Mouse (Mus musculus): ENCODE data around the gene Gsdma3. TPM values are rescaled to one million over a fixed set of nuclear protein-coding genes. Genes with fewer than 3 reads are reported as not detected.
"Not testable (repeated sequence)": the region's sequence is repeated elsewhere in the genome, so short reads cannot be mapped to it uniquely, and the experiment has no call there.

Gene Gsdma3
- total and polyA plus RNA-seq, 3 experiments, result not detected

DNA sequence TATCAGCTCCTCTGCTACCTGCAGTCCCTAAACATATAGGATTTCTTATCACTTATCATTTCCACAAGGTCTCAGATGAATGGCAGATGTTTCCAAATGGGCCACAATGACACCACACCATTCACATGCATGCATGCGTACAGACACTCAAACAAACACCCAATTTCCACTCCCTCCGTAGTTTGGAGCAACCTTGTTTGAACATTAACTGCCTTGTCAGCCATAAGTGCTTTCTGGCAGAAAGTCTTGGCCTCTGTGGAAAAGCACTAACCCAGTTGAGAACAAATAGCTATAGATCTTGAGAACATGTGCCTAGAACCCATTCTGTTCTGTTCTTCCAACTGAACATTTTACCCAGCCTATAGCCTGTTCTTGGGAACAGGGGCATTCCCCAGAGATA is 19.8 kb downstream of the Gsdma3 start:
- no peak overlapping the region for H3K27ac ChIP-seq (ENCODE audit: control insufficient read depth, low read depth, low read length)
- no peak overlapping the region for H3K9ac ChIP-seq (ENCODE audit: control insufficient read depth, low read depth, low read length, poor library complexity, severe bottlenecking)
- H3K36me3 ChIP-seq (ENCODE audit: control insufficient read depth in 1 of 2, insufficient read depth in 2 of 2, low read length in 2 of 2), result no peaks in the 10 kb centered on the region
- H3K4me3 ChIP-seq (ENCODE audit: control insufficient read depth in 1 of 2, insufficient read depth in 1 of 2, low read depth in 2 of 2, low read length in 2 of 2), result no peak overlapping the region
- no peaks in the 10 kb centered on the region for H3K4me1 ChIP-seq (ENCODE audit: control insufficient read depth in 1 of 2, insufficient read depth in 2 of 2, low read length in 2 of 2)
- H3K9me3 ChIP-seq (replicated peaks; ENCODE audit: insufficient read depth, low read length), result no peaks in the 10 kb centered on the region
- no peak for DNase-seq (ENCODE audit: low read depth, low spot score)
- no peaks in the 10 kb centered on the region for H3K79me2 ChIP-seq (ENCODE audit: control insufficient read depth, insufficient read depth, low read length, poor library complexity)
- TF ChIP-seq E2F4 (IDR thresholded peaks at IDR 0.05; ENCODE audit: borderline replicate concordance, low read depth, low read length) (no peak), MYB (IDR thresholded peaks at IDR 0.05; ENCODE audit: low read depth, low read length) (no peak), RAD21 (IDR thresholded peaks at IDR 0.05; ENCODE audit: low read depth, low read length) (no peak), TAL1 (IDR thresholded peaks at IDR 0.05; ENCODE audit: low read length) (no peak)
- peaks cover 18 to 28% of the 10 kb centered on the region in 2 experiments for H3K27me3 ChIP-seq (ENCODE audit: control insufficient read depth in 1 of 2, insufficient read depth in 2 of 2, low read length in 2 of 2)

- TF ChIP-seq TBP (IDR thresholded peaks at IDR 0.05; ENCODE audit: low read depth, low read length) (0 out of 2 replicates have a peak, but pooled peaks have one; percentile 42), UBTF (IDR thresholded peaks at IDR 0.05; ENCODE audit: borderline replicate concordance, insufficient read depth, low read depth, low read length) (no peak)
- Histone ChIP-seq H3K27ac (ENCODE audit: control insufficient read depth, low read depth, low read length) (no peak within 1 kb of the TSS), H3K4me3 (ENCODE audit: control insufficient read depth in 1 of 2, insufficient read depth in 1 of 2, low read depth in 2 of 2, low read length in 2 of 2) (no peak within 1 kb of the TSS), H3K9me3 (replicated peaks; ENCODE audit: insufficient read depth, low read length) (no peaks in the 10 kb centered on the region), H3K79me2 (ENCODE audit: control insufficient read depth, insufficient read depth, low read length, poor library complexity) (no peaks in the 10 kb centered on the region), H3K4me1 (ENCODE audit: control insufficient read depth in 1 of 2, insufficient read depth in 2 of 2, low read length in 2 of 2) (no peaks in the 10 kb centered on the region), H3K36me3 (ENCODE audit: control insufficient read depth in 1 of 2, insufficient read depth in 2 of 2, low read length in 2 of 2) (no peaks in the 10 kb centered on the region), H3K9ac (ENCODE audit: control insufficient read depth, low read depth, low read length, poor library complexity, severe bottlenecking) (no peak within 1 kb of the TSS), H3K27me3 (ENCODE audit: control insufficient read depth in 1 of 2, insufficient read depth in 2 of 2, low read length in 2 of 2) (peaks cover 18 to 28% of the 10 kb centered on the region in 2 experiments)
- DNase-seq (ENCODE audit: low read depth, low spot score), result no peak
Measured at GRCm38 (mm10) chr11:98646459-98646858, 20.3 kb downstream of the Gsdma3 start, which contains the start of gene Gsdma2. TSS of gene Gsdma2 (plus strand) at chr11:98646759.

- H3K27ac ChIP-seq (ENCODE audit: control insufficient read depth, low read depth, low read length); H3K4me3 ChIP-seq (ENCODE audit: control insufficient read depth in 1 of 2, insufficient read depth in 1 of 2, low read depth in 2 of 2, low read length in 2 of 2); H3K9ac ChIP-seq (ENCODE audit: control insufficient read depth, low read depth, low read length, poor library complexity, severe bottlenecking); H3K9me3 ChIP-seq (replicated peaks; ENCODE audit: insufficient read depth, low read length); H3K4me1 ChIP-seq (ENCODE audit: control insufficient read depth in 1 of 2, insufficient read depth in 2 of 2, low read length in 2 of 2); H3K79me2 ChIP-seq (ENCODE audit: control insufficient read depth, insufficient read depth, low read length, poor library complexity); H3K36me3 ChIP-seq (ENCODE audit: control insufficient read depth in 1 of 2, insufficient read depth in 2 of 2, low read length in 2 of 2): not testable (repeated sequence)
- DNase-seq (ENCODE audit: low read depth, low spot score), result peak; percentile 77
- TF ChIP-seq SIN3A (IDR thresholded peaks at IDR 0.05; ENCODE audit: low read length) (peak; percentile 47; the same call in 1 of the 2 replicates), TCF12 (IDR thresholded peaks at IDR 0.05; ENCODE audit: low read depth, low read length) (0 out of 2 replicates have a peak, but pooled peaks have one; percentile 17), BHLHE40 (IDR thresholded peaks at IDR 0.05; ENCODE audit: borderline replicate concordance, low read depth, low read length) (0 out of 2 replicates have a peak, but pooled peaks have one; percentile 36), CTCF (IDR thresholded peaks at IDR 0.05 in 2 of 3, conservative IDR thresholded peaks at IDR 0.05 in 1 of 3; ENCODE audit: control insufficient read depth in 1 of 3, insufficient read depth in 1 of 3, low read depth in 2 of 3, low read length in 3 of 3, poor library complexity in 1 of 3, severe bottlenecking in 1 of 3) (peak; percentile 64 to 88 (median 87)), ZC3H11A (IDR thresholded peaks at IDR 0.05; ENCODE audit: low read depth, low read length) (peak; percentile 80), RAD21 (IDR thresholded peaks at IDR 0.05; ENCODE audit: low read depth, low read length) (peak; percentile 85), RCOR1 (IDR thresholded peaks at IDR 0.05; ENCODE audit: low read depth, low read length) (peak; percentile 40; the same call in 1 of the 2 replicates), SMC3 (IDR thresholded peaks at IDR 0.05; ENCODE audit: low read depth, low read length) (peak; percentile 82), ELF1 (IDR thresholded peaks at IDR 0.05; ENCODE audit: low read depth, low read length) (peak; percentile 95), HCFC1 (IDR thresholded peaks at IDR 0.05; ENCODE audit: low read depth, low read length) (peak; percentile 53; the same call in 1 of the 2 replicates)
- H3K27me3 ChIP-seq (ENCODE audit: control insufficient read depth in 1 of 2, insufficient read depth in 2 of 2, low read length in 2 of 2), result peaks cover 3 to 19% of the 10 kb centered on the region in 2 experiments
Measured at GRCm38 (mm10) chr11:98655076-98655475, 28.9 kb downstream of the Gsdma3 start.

Data from MEL (cell line).